In genomic region chr2:25126011-25127010, GRCm38 (mm10) we compare ENCODE assay signal across 9 mouse cellular contexts. TPM values are rescaled to one million over a fixed set of nuclear protein-coding genes. Genes with fewer than 3 reads are reported as not detected.
DNase-seq lines count a peak whose midpoint lies in the region; ATAC-seq lines count a peak whose summit lies in the region.
"Had no signal": no experiment of that assay in that cellular context is flagged by ENCODE, and none has a peak within 500 bp of the region (broad histone marks: within the 10 kb centered on the region; RNA-seq: fewer than 3 reads in every experiment).

No protein-coding gene starts in this region.

- no peak for DNase-seq in kidney, adult 18-20 months
- peak; percentile 89 for DNase-seq in embryo, embryonic 10.5 days (ENCODE audit: low spot score)
- DNase-seq in hindbrain, embryonic 11.5 days (ENCODE audit: low spot score): peak; percentile 86
- DNase-seq in mesoderm, embryonic 11.5 days (ENCODE audit: low read depth, low spot score): peak; percentile 89
- DNase-seq in testis, postnatal 14 days (ENCODE audit: low spot score): peak; percentile 67

- ATAC-seq in kidney, embryonic 14.5 days (ENCODE audit: low FRiP score, low TSS enrichment): peak; percentile 87
- peak; percentile 91 for ATAC-seq in hindbrain, embryonic 11.5 days (ENCODE audit: low FRiP score)
- ATAC-seq in CD4-positive, CD25-positive, alpha-beta regulatory T cell, adult 4 months: no peak
- ATAC-seq in activated CD4-positive, CD25-positive, alpha-beta regulatory T cell, adult 4 months: no peak

- peaks cover 9% of the 10 kb centered on the region; the same call in 1 of the 2 replicates for H3K4me1 ChIP-seq in kidney, embryonic 14.5 days (ENCODE audit: control insufficient read depth, insufficient read depth, low read length)
- H3K4me1 ChIP-seq in hindbrain, embryonic 11.5 days (replicated peaks; ENCODE audit: control insufficient read depth, insufficient read depth, low read length): peaks cover 12% of the 10 kb centered on the region

- no peaks in the 10 kb centered on the region for H3K36me3 ChIP-seq in kidney, embryonic 14.5 days (ENCODE audit: control insufficient read depth, insufficient read depth, low read length)
- H3K36me3 ChIP-seq in hindbrain, embryonic 11.5 days (ENCODE audit: control insufficient read depth, insufficient read depth, low read length): no peaks in the 10 kb centered on the region

- no peaks in the 10 kb centered on the region for H3K9me3 ChIP-seq in kidney, embryonic 14.5 days (ENCODE audit: control insufficient read depth, low read length)
- H3K9me3 ChIP-seq in hindbrain, embryonic 11.5 days (ENCODE audit: control insufficient read depth, low read length): no peaks in the 10 kb centered on the region

- peak overlapping the region; percentile 75 for H3K27ac ChIP-seq in kidney, embryonic 14.5 days (ENCODE audit: low read depth, low read length)
- H3K27ac ChIP-seq in hindbrain, embryonic 11.5 days (ENCODE audit: low read depth, low read length): peak overlapping the region; percentile 97

- no peak overlapping the region for H3K4me2 ChIP-seq in kidney, embryonic 14.5 days (replicated peaks; ENCODE audit: low read depth, low read length)
- no peak overlapping the region; the same call in 1 of the 2 replicates for H3K4me2 ChIP-seq in hindbrain, embryonic 11.5 days (replicated peaks; ENCODE audit: low read depth, low read length)

- 35% methylated on average over 19 of the region's 19 CpGs for WGBS in kidney, embryonic 14.5 days
- WGBS in hindbrain, embryonic 11.5 days: 17% methylated on average over 19 of the region's 19 CpGs

- H3K27me3 ChIP-seq in kidney, embryonic 14.5 days (ENCODE audit: control insufficient read depth, insufficient read depth, low read length): no peaks in the 10 kb centered on the region
- no peaks in the 10 kb centered on the region for H3K27me3 ChIP-seq in hindbrain, embryonic 11.5 days (ENCODE audit: control insufficient read depth, insufficient read depth, low read length)

- H3K9ac ChIP-seq in kidney, embryonic 14.5 days (ENCODE audit: low read depth, low read length): peak overlapping the region; percentile 23; the same call in 1 of the 2 replicates
- H3K9ac ChIP-seq in hindbrain, embryonic 11.5 days (ENCODE audit: low read depth, low read length): peak overlapping the region; percentile 52; the same call in 1 of the 2 replicates

- H3K4me3 ChIP-seq in kidney, embryonic 14.5 days (ENCODE audit: low read length): no peak overlapping the region
- H3K4me3 ChIP-seq in hindbrain, embryonic 11.5 days (ENCODE audit: low read depth, low read length): no peak overlapping the region

RNA-seq across cellular contexts. Expression of gene Noxa1, which starts 31.4 kb away (rescaled TPM):
- 0.36 and 0.53 TPM in 2 replicates for polyA plus RNA-seq in kidney, embryonic 14.5 days (2014; fragmentation: Nextera tagmentation; extraction: Ambion mirVana)
- polyA plus RNA-seq in hindbrain, embryonic 11.5 days (2014; fragmentation: Nextera tagmentation; extraction: Ambion mirVana): not detected in 2 replicates
- 1 to 10 TPM; 5.5 to 7.0 TPM for polyA plus RNA-seq in CD4-positive, CD25-positive, alpha-beta regulatory T cell, adult 4 months (2017; shearing (Covaris generic))
- 1 to 10 TPM; 1.6 to 1.9 TPM for polyA plus RNA-seq in activated CD4-positive, CD25-positive, alpha-beta regulatory T cell, adult 4 months (2017; shearing (Covaris generic))
- polyA plus RNA-seq: heart, embryonic 14.5 days had no signal

RNA-seq across cellular contexts. Expression of gene Entpd8, which starts 46.2 kb away (rescaled TPM):
- polyA plus RNA-seq in kidney, embryonic 14.5 days (2014; fragmentation: Nextera tagmentation; extraction: Ambion mirVana): 1.3 and 3.0 TPM in 2 replicates
- polyA plus RNA-seq in hindbrain, embryonic 11.5 days (2014; fragmentation: Nextera tagmentation; extraction: Ambion mirVana): not detected in 2 replicates
- under 1 TPM in 1 of 2 experiments, not detected in 1; 0.52 TPM for polyA plus RNA-seq in CD4-positive, CD25-positive, alpha-beta regulatory T cell, adult 4 months (2017; shearing (Covaris generic))
- polyA plus RNA-seq in activated CD4-positive, CD25-positive, alpha-beta regulatory T cell, adult 4 months (2017; shearing (Covaris generic)): not detected
- polyA plus RNA-seq: heart, embryonic 14.5 days had no signal

RNA-seq across cellular contexts. Expression of gene Nrarp, which starts 54.2 kb away (rescaled TPM):
- polyA plus RNA-seq in kidney, embryonic 14.5 days (2014; fragmentation: Nextera tagmentation; extraction: Ambion mirVana): 8.7 and 21.0 TPM in 2 replicates
- polyA plus RNA-seq in hindbrain, embryonic 11.5 days (2014; fragmentation: Nextera tagmentation; extraction: Ambion mirVana): 44.6 and 60.5 TPM in 2 replicates
- polyA plus RNA-seq in CD4-positive, CD25-positive, alpha-beta regulatory T cell, adult 4 months (2017; shearing (Covaris generic)): under 1 TPM in 1 of 2 experiments, not detected in 1; 0.28 TPM
- polyA plus RNA-seq in activated CD4-positive, CD25-positive, alpha-beta regulatory T cell, adult 4 months (2017; shearing (Covaris generic)): 1 to 10 TPM in 1 of 2 experiments, under 1 TPM in 1; 0.61 to 1.2 TPM

Comparison
In these comparisons a context has a peak if more than half of its experiments do, and no peak if none do; other contexts are left out.
1. ATAC-seq: peak in kidney, embryonic 14.5 days (single experiment) and hindbrain, embryonic 11.5 days (single experiment); none in CD4-positive, CD25-positive, alpha-beta regulatory T cell, adult 4 months (single experiment) and activated CD4-positive, CD25-positive, alpha-beta regulatory T cell, adult 4 months (single experiment).